Mouse (Mus musculus): ENCODE results near the gene Cldn24. TPM values are rescaled to one million over a fixed set of nuclear protein-coding genes. Genes with fewer than 3 reads are reported as not detected.

The Cldn24 gene
- polyA plus RNA-seq, 1 experiment from 2014 or later, result not detected

DNA sequence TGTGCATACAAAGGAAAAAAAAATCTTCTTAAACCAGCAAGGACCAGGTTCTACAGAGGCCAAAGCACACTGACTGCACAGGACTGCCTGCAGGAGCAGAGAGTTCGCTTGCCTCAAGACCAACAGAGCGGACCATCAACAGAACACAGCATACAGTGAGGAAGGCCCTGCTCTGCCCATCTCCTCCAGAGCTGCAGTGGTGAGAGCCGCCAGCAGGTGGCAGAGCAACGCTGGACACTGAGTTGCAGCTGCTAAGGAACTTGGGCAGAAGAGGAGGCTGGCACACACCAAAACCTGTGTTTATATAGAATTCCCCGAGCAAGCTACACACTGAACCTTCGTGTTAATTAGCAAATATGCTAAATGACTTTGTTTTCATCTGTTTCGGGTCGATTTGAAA, 45.1 kb downstream of the Cldn24 start:
- H3K9ac ChIP-seq, result no peak overlapping the region
- no peaks in the 10 kb centered on the region for H3K4me1 ChIP-seq
- no peaks in the 10 kb centered on the region for H3K27me3 ChIP-seq
- WGBS, result 25% methylated on average over 8 of the region's 8 CpGs
- ATAC-seq, result peak; percentile 81
- H3K36me3 ChIP-seq (ENCODE audit: poor library complexity, severe bottlenecking), result peaks cover 15% of the 10 kb centered on the region; the same call in 1 of the 2 replicates
- H3K4me3 ChIP-seq, result no peak overlapping the region
- no peaks in the 10 kb centered on the region for H3K9me3 ChIP-seq (replicated peaks)
- no peak overlapping the region for H3K4me2 ChIP-seq
- no peak overlapping the region for H3K27ac ChIP-seq

Other genes with a start within 250 kb of the Cldn24 start
- gene Ing2, start 146.6 kb upstream of the Cldn24 start, polyA plus RNA-seq (2015; fragmentation: Nextera tagmentation; extraction: Ambion mirVana), result 6.5 and 7.5 TPM in 2 replicates
- 47.3 and 47.9 TPM in 2 replicates for gene Cdkn2aip, start 108.2 kb upstream of the Cldn24 start, polyA plus RNA-seq (2015; fragmentation: Nextera tagmentation; extraction: Ambion mirVana)
- gene Cldn22, start 2.3 kb downstream of the Cldn24 start, polyA plus RNA-seq (2015; fragmentation: Nextera tagmentation; extraction: Ambion mirVana), result not detected in 2 replicates
- gene Wwc2, start 168.8 kb downstream of the Cldn24 start, polyA plus RNA-seq (2015; fragmentation: Nextera tagmentation; extraction: Ambion mirVana), result 3.5 and 4.1 TPM in 2 replicates